Mouse (Mus musculus) stomach, embryonic 15.5 days (tissue): ENCODE measurements around the gene Sult2a5. TPM values are rescaled to one million over a fixed set of nuclear protein-coding genes. Genes with fewer than 3 reads are reported as not detected.

ENCODE experiments used
- ATAC-seq: fragments of 200-750 bp; cut with Nextera tagmentation; 2 replicates; pipeline ENCODE4 v1.8.0; 2017; ENCODE audit warnings: low read depth, moderate number of reproducible peaks, moderate TSS enrichment; ENCODE audit not compliant: insufficient read depth, low FRiP score
- H3K27ac ChIP-seq: fragments of 300-500 bp; sonication (generic); 2 replicates; pipeline ENCODE4 v1.5.1; 2015; ENCODE audit warnings: mild to moderate bottlenecking, inconsistent platforms
- H3K27me3 ChIP-seq: fragments of 300-500 bp; sonication (generic); replicated peaks from 2 replicates; pipeline ENCODE4 v1.6.1; 2015; ENCODE audit warnings: inconsistent platforms
- H3K36me3 ChIP-seq: fragments of 300-500 bp; sonication (generic); 2 replicates; pipeline ENCODE4 v1.6.1; 2015; ENCODE audit warnings: inconsistent platforms
- H3K4me1 ChIP-seq: fragments of 300-500 bp; sonication (generic); 2 replicates; pipeline ENCODE4 v1.6.1; 2015; ENCODE audit warnings: inconsistent platforms
- H3K4me2 ChIP-seq: fragments of 300-500 bp; sonication (generic); 2 replicates; pipeline ENCODE4 v1.6.1; 2015; ENCODE audit warnings: mild to moderate bottlenecking, inconsistent platforms
- H3K4me3 ChIP-seq: fragments of 300-500 bp; sonication (generic); replicated peaks from 2 replicates; pipeline ENCODE4 v1.5.1; 2015; ENCODE audit warnings: inconsistent platforms
- H3K9ac ChIP-seq: fragments of 300-500 bp; sonication (generic); 2 replicates; pipeline ENCODE4 v1.6.1; 2015; ENCODE audit warnings: inconsistent platforms
- H3K9me3 ChIP-seq: fragments of 300-500 bp; sonication (generic); 2 replicates; pipeline ENCODE4 v1.6.1; 2016; ENCODE audit warnings: inconsistent platforms
- polyA plus RNA-seq: library from polyadenylated mRNA; unstranded; fragments of >200 nt; fragmentation: Nextera tagmentation; extraction: Ambion mirVana; gene quantifications from 2 replicates; pipeline ENCODE4 v1.2.1, GENCODE M21; 2015

Sult2a5 gene
- not detected in 2 replicates for polyA plus RNA-seq

- H3K4me2 ChIP-seq: no peak within 1 kb of the TSS
- H3K36me3 ChIP-seq: no peaks in the 10 kb centered on the region
- H3K4me3 ChIP-seq: no peak within 1 kb of the TSS
- H3K27ac ChIP-seq: no peak within 1 kb of the TSS
- H3K9ac ChIP-seq: no peak within 1 kb of the TSS
- H3K4me1 ChIP-seq: no peaks in the 10 kb centered on the region
- no peaks in the 10 kb centered on the region for H3K27me3 ChIP-seq
- H3K9me3 ChIP-seq: no peaks in the 10 kb centered on the region
- no peak for ATAC-seq
Observed at GRCm38 (mm10) chr7:13623667-13624066, at the start of gene Sult2a5. TSS of gene Sult2a5 (plus strand) at chr7:13623967.

Other genes starting within 250 kb of the Sult2a5 start
- gene Cabp5, start 225.8 kb upstream of the Sult2a5 start, polyA plus RNA-seq: not detected in 2 replicates
- gene Bsph1, start 173.1 kb upstream of the Sult2a5 start, polyA plus RNA-seq: not detected in 2 replicates
- not detected in 2 replicates for gene Bsph2, start 52.9 kb upstream of the Sult2a5 start, polyA plus RNA-seq
- gene Sult2a2, start 109.5 kb downstream of the Sult2a5 start, polyA plus RNA-seq: not detected in 2 replicates
- gene Sult2a1, start 213.4 kb downstream of the Sult2a5 start, polyA plus RNA-seq: 0.22 and 0.26 TPM in 2 replicates